Mouse (Mus musculus) hindbrain, embryonic 12.5 days (tissue): ENCODE data around the gene Nhsl1. TPM values are rescaled to one million over a fixed set of nuclear protein-coding genes. Genes with fewer than 3 reads are reported as not detected.

Experiments used
- ATAC-seq: fragments of 200-750 bp; cut with Nextera tagmentation; 2 replicates; pipeline ENCODE4 v1.8.0; 2017; ENCODE audit warnings: moderate TSS enrichment; ENCODE audit not compliant: low FRiP score
- H3K27ac ChIP-seq: fragments of 300-500 bp; sonication (generic); 2 replicates; pipeline ENCODE4 v1.5.1; 2016; ENCODE audit warnings: mild to moderate bottlenecking
- H3K27me3 ChIP-seq: fragments of 300-500 bp; sonication (generic); 2 replicates; pipeline ENCODE4 v1.6.1; 2016; ENCODE audit warnings: mild to moderate bottlenecking
- H3K36me3 ChIP-seq: fragments of 300-500 bp; sonication (generic); 2 replicates; pipeline ENCODE4 v1.6.1; 2016; ENCODE audit warnings: mild to moderate bottlenecking
- H3K4me1 ChIP-seq: fragments of 300-500 bp; sonication (generic); 2 replicates; pipeline ENCODE4 v1.6.1; 2016
- H3K4me2 ChIP-seq: fragments of 300-500 bp; sonication (generic); replicated peaks from 2 replicates; pipeline ENCODE4 v1.6.1; 2016; ENCODE audit warnings: mild to moderate bottlenecking
- H3K4me3 ChIP-seq: fragments of 300-500 bp; sonication (generic); 2 replicates; pipeline ENCODE4 v1.5.1; 2016; ENCODE audit warnings: mild to moderate bottlenecking
- H3K9ac ChIP-seq: fragments of 300-500 bp; sonication (generic); 2 replicates; pipeline ENCODE4 v1.6.1; 2016; ENCODE audit warnings: mild to moderate bottlenecking, moderate library complexity
- H3K9me3 ChIP-seq: fragments of 300-500 bp; sonication (generic); replicated peaks from 2 replicates; pipeline ENCODE4 v1.6.1; 2016; ENCODE audit warnings: mild to moderate bottlenecking
- WGBS: fragments of 180-500 bp; shearing (Covaris S2); methylation state at CpG from one replicate; pipeline ENCODE4 v1.1.7; 2016; 5-methylcytosine and 5-hydroxymethylcytosine counted together
- polyA plus RNA-seq: library from polyadenylated mRNA; unstranded; fragments of >200 nt; fragmentation: Nextera tagmentation; extraction: Ambion mirVana; gene quantifications from 2 replicates; pipeline ENCODE4 v1.2.1, GENCODE M21; 2016

The Nhsl1 gene
- polyA plus RNA-seq, 1 experiment from 2014 or later, result 21.9 TPM

- peak; percentile 57 for ATAC-seq
- Histone ChIP-seq H3K27ac (peak overlapping the region; percentile 85), H3K36me3 (no peaks in the 10 kb centered on the region), H3K4me3 (no peak overlapping the region), H3K9ac (no peak overlapping the region), H3K4me2 (0 out of 2 replicates have a peak overlapping the region, but pooled peaks have one; percentile 6), H3K9me3 (no peaks in the 10 kb centered on the region), H3K27me3 (no peaks in the 10 kb centered on the region), H3K4me1 (peaks cover 15% of the 10 kb centered on the region)
- WGBS, result 12% methylated on average over 4 of the region's 4 CpGs
These were observed 163.9 kb downstream of the Nhsl1 start for GRCm38 (mm10) chr10:18482558-18483141.

DNA sequence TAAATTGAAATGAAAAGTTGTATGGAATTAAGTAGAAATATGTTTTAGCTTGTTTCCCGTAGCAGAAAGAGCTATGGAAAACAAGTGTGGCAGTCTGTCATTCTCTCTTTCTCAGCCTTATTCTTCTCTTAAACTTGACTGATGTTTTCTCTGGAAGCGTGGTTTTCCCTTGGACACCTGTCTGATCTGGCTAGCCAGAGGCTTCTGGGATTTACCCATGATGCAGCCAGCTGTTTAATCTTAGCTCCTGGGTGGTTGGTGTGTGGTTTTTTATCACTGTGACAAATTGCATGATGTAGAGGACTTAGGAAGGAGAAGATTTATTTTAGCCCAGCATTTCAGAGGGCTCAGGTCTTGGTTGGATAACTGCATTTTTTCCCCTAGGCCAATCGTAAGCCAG, 164.9 kb downstream of the Nhsl1 start:
- WGBS, result 84% methylated on average over 3 of the region's 3 CpGs
- no peaks in the 10 kb centered on the region for H3K9me3 ChIP-seq
- peaks cover 15% of the 10 kb centered on the region for H3K4me1 ChIP-seq
- no peak overlapping the region for H3K27ac ChIP-seq
- no peaks in the 10 kb centered on the region for H3K36me3 ChIP-seq
- no peak overlapping the region for H3K4me3 ChIP-seq
- H3K9ac ChIP-seq, result no peak overlapping the region
- no peak overlapping the region for H3K4me2 ChIP-seq
- ATAC-seq, result no peak
- H3K27me3 ChIP-seq, result no peaks in the 10 kb centered on the region

- ATAC-seq, result no peak
- no peaks in the 10 kb centered on the region for H3K27me3 ChIP-seq
- WGBS, result 97% methylated on average over 5 of the region's 5 CpGs
- no peaks in the 10 kb centered on the region for H3K36me3 ChIP-seq
- H3K9ac ChIP-seq, result no peak overlapping the region
- H3K4me2 ChIP-seq, result no peak overlapping the region
- H3K4me3 ChIP-seq, result no peak overlapping the region
- H3K4me1 ChIP-seq, result peaks cover 15% of the 10 kb centered on the region
- no peaks in the 10 kb centered on the region for H3K9me3 ChIP-seq
- H3K27ac ChIP-seq, result no peak overlapping the region
These were observed 165.9 kb downstream of the Nhsl1 start for GRCm38 (mm10) chr10:18484731-18485130.

DNA sequence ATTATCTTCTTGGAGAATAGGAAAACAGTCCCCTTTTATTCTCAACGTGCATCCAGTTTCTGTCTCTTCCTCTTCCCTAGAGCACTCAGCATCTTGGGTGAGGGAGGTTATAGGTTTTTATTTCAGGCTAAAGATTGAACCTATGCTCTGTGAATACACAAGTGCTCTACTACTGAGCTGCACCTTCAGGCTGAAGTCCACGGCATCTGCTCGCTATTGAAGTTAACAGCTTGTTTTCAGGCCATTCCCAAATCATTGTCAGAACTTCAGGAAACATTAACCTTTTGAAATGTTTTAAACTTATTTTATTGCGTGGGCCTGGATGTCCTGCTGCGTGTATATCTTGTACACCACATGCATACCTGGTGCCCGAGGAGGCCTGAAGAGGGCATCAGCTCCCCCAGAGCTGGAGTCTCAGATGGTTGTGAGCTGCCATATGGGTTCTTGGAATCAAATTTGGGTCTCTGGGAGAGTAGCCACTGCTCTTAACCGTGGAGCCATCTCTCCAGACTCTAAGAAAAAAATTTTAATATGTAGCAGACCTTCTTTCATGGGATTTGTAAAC, 169.5 kb downstream of the Nhsl1 start:
- no peaks in the 10 kb centered on the region for H3K27me3 ChIP-seq
- H3K27ac ChIP-seq, result no peak overlapping the region
- H3K9me3 ChIP-seq, result no peaks in the 10 kb centered on the region
- WGBS, result 85% methylated on average over 7 of the region's 7 CpGs
- H3K36me3 ChIP-seq, result no peaks in the 10 kb centered on the region
- no peak overlapping the region for H3K4me3 ChIP-seq
- ATAC-seq, result no peak
- H3K4me2 ChIP-seq, result no peak overlapping the region
- H3K9ac ChIP-seq, result no peak overlapping the region
- peaks cover 3% of the 10 kb centered on the region; the same call in 1 of the 2 replicates for H3K4me1 ChIP-seq

DNA sequence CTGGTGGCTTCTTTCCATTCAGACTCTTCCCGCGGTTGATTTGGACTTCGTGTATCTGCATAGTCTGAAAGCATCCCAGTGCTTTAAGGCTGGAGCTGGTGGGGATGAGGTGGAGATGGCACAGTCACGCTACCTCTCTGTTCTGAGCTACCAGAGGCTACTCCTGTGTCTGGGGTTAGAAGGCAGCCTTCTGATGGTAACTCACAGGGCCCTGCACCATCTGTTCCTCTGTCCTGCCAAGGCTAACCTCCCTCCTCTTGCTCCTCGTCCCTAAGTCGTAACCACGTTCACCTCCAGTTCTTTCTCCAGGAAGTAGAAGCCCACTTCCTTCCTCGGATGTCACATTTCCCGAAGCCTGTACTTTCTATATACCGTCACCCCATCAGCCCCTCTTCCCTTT, 171.2 kb downstream of the Nhsl1 start:
- Histone ChIP-seq H3K27ac (no peak overlapping the region), H3K4me3 (no peak overlapping the region), H3K4me1 (peaks cover 3% of the 10 kb centered on the region; the same call in 1 of the 2 replicates), H3K36me3 (no peaks in the 10 kb centered on the region), H3K4me2 (no peak overlapping the region), H3K27me3 (no peaks in the 10 kb centered on the region), H3K9me3 (no peaks in the 10 kb centered on the region), H3K9ac (no peak overlapping the region)
- 90% methylated on average over 10 of the region's 10 CpGs for WGBS
- ATAC-seq, result no peak

GRCm38 (mm10) chr10:18491952-18492351, 173.2 kb downstream of the Nhsl1 start:
- Histone ChIP-seq H3K4me1 (peaks cover 3% of the 10 kb centered on the region; the same call in 1 of the 2 replicates), H3K9ac (no peak overlapping the region), H3K27ac (no peak overlapping the region), H3K9me3 (no peaks in the 10 kb centered on the region), H3K4me2 (no peak overlapping the region), H3K36me3 (no peaks in the 10 kb centered on the region), H3K27me3 (no peaks in the 10 kb centered on the region), H3K4me3 (no peak overlapping the region)
- WGBS, result 83% methylated on average over 4 of the region's 4 CpGs
- no peak for ATAC-seq

- H3K36me3 ChIP-seq, result peaks cover 2% of the 10 kb centered on the region; the same call in 1 of the 2 replicates
- no peak overlapping the region for H3K4me3 ChIP-seq
- ATAC-seq, result no peak
- H3K9me3 ChIP-seq, result no peaks in the 10 kb centered on the region
- no peaks in the 10 kb centered on the region for H3K27me3 ChIP-seq
- no peak overlapping the region for H3K4me2 ChIP-seq
- WGBS, result 93% methylated on average over 11 of the region's 11 CpGs
- no peak overlapping the region for H3K27ac ChIP-seq
- no peak overlapping the region for H3K9ac ChIP-seq
- peaks cover 6% of the 10 kb centered on the region; the same call in 1 of the 2 replicates for H3K4me1 ChIP-seq
These were observed 174.5 kb downstream of the Nhsl1 start for GRCm38 (mm10) chr10:18493010-18493894.

DNA sequence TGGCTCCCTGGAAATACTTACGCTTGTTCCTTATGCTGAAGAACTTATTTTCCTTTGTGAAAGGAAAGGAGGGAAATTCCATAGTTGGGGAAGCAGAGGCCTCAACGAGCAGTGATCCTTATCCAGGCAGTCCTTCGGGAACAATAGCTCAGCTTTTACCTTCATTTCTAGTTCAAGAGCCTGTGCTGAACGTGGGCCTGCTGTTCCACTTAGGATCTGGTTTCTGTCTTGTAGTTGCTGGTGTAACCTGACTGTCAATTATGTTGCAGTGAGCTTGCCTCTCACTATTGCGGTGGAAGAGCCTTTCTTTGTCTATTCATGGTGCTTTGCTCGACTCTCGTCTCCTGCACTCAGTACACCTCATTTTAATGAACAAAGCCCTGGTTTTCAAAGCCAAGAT, 175.5 kb downstream of the Nhsl1 start:
- no peak overlapping the region for H3K27ac ChIP-seq
- peaks cover 6% of the 10 kb centered on the region; the same call in 1 of the 2 replicates for H3K4me1 ChIP-seq
- no peak for ATAC-seq
- 65% methylated on average over 7 of the region's 7 CpGs for whole genome bisulfite sequencing
- no peaks in the 10 kb centered on the region for H3K9me3 ChIP-seq
- H3K9ac ChIP-seq, result no peak overlapping the region
- no peak overlapping the region for H3K4me2 ChIP-seq
- H3K36me3 ChIP-seq, result peaks cover 7% of the 10 kb centered on the region; the same call in 1 of the 2 replicates
- H3K4me3 ChIP-seq, result no peak overlapping the region
- H3K27me3 ChIP-seq, result no peaks in the 10 kb centered on the region

- Histone ChIP-seq H3K9me3 (no peaks in the 10 kb centered on the region), H3K4me3 (no peak overlapping the region), H3K27me3 (no peaks in the 10 kb centered on the region), H3K4me2 (no peak overlapping the region), H3K9ac (no peak overlapping the region), H3K4me1 (peaks cover 3% of the 10 kb centered on the region; the same call in 1 of the 2 replicates), H3K36me3 (peaks cover 24% of the 10 kb centered on the region), H3K27ac (no peak overlapping the region)
- 64% methylated on average over 7 of the region's 7 CpGs for WGBS
- 0 out of 2 replicates have a peak, but pooled peaks have one; percentile 19 for ATAC-seq
These were observed 178.3 kb downstream of the Nhsl1 start for GRCm38 (mm10) chr10:18497066-18497465.

DNA sequence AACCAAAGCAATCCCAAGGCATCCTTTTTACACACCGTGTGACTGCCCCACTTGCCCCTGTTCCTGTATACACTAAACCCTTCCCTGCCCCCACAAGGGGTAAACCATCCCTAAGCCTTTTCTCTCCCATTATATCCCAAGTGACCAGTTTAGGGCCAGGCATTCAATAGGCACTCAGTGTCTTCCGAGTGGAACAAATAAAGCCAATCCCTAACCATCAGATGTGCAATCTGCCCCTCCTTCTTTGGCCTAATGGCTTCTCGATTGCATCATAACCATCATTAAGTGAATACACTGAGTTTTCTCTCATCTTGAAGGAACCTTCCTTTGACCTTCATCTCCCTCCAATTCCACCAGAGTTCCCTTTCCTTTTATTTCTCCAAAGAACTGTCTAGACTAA, 183.2 kb downstream of the Nhsl1 start:
- H3K4me1 ChIP-seq, result peaks cover 20% of the 10 kb centered on the region
- no peaks in the 10 kb centered on the region for H3K27me3 ChIP-seq
- H3K36me3 ChIP-seq, result peaks cover 28% of the 10 kb centered on the region
- H3K9ac ChIP-seq, result no peak overlapping the region
- no peak for ATAC-seq
- 77% methylated on average over 3 of the region's 3 CpGs for WGBS
- no peak overlapping the region for H3K27ac ChIP-seq
- no peaks in the 10 kb centered on the region for H3K9me3 ChIP-seq
- H3K4me3 ChIP-seq, result no peak overlapping the region
- H3K4me2 ChIP-seq, result no peak overlapping the region

DNA sequence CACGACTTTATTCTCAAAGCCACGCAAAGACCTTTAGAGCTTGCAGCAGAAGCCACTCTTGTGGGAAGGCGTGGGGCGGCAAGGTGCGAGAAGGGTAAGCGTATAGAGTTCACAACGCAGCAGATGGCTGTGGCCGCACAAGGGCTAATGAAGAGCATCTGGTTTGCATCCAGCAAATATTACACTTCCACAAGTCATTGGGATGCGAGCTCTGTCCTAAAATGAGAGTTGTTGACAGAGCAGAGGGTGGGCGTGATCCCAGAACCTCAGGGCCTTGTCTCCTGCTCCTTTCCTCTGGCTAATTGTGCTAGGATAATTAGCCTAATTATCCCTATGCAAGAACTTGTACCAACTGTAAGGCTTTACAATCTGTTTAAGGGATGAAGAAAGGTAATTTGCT, 186.9 kb downstream of the Nhsl1 start:
- no peak for ATAC-seq
- Histone ChIP-seq H3K36me3 (peaks cover 10% of the 10 kb centered on the region; the same call in 1 of the 2 replicates), H3K27me3 (no peaks in the 10 kb centered on the region), H3K4me1 (peaks cover 24% of the 10 kb centered on the region), H3K4me3 (no peak overlapping the region), H3K4me2 (no peak overlapping the region), H3K9me3 (no peaks in the 10 kb centered on the region), H3K27ac (0 out of 2 replicates have a peak overlapping the region, but pooled peaks have one; percentile 40), H3K9ac (no peak overlapping the region)
- 57% methylated on average over 10 of the region's 10 CpGs for WGBS

DNA sequence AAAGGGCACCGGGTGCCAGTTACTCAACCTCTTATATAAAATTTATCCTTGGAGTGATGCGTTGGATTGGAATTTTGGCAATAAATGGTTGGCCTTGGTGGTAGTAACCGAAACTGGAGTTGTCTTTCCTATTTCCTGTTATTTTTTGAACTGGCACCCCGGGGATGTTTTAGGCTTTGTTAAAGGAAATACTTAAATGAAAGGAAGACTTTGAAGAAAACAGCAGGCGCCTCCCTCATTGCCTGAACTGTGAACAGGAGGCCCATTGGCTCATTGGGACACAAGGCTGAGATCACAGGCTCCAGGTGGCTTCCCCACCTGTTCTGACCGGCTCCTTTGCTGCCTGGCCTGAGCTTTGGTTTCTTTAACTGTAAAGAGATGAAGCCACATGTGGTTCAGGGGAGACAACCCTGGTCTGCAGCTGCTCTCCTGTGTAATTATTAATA, 187.7 kb downstream of the Nhsl1 start:
- ATAC-seq, result no peak
- 60% methylated on average over 6 of the region's 6 CpGs for WGBS
- Histone ChIP-seq H3K4me3 (no peak overlapping the region), H3K36me3 (peaks cover 5% of the 10 kb centered on the region), H3K4me1 (peaks cover 24% of the 10 kb centered on the region), H3K4me2 (no peak overlapping the region), H3K9ac (no peak overlapping the region), H3K27me3 (no peaks in the 10 kb centered on the region), H3K27ac (0 out of 2 replicates have a peak overlapping the region, but pooled peaks have one; percentile 14), H3K9me3 (no peaks in the 10 kb centered on the region)
